ENCODE assay signal across 8 mouse cellular contexts in the genomic region with DNA sequence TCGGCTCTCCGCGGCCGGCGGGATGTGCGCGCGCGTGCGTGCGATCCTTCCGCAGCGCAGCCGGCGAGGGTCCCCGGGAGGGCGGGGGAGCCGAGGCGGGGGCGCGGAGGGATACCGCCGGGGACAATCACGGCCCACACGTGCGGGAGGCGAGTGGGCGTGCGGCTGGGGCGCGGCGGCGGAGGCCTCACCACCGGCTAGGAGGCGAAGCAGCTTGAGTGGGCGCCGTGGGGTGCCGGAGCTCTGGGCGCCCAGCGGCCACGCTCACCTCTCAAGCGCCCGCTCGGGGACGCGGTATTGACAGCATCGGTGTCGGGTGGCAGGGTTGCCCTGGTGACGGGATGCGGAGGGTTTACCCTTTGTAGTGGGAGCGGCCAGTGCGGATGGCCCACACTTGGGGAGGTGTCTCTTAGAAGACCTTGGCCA. TPM values are rescaled to one million over a fixed set of nuclear protein-coding genes. Genes with fewer than 3 reads are reported as not detected.
DNase-seq lines count a peak whose midpoint lies in the region; ATAC-seq and TF ChIP-seq lines count a peak whose summit lies in the region.

A gene (minus strand): TSS at position 320 of the 426 bp plus-strand sequence.

- peaks cover 15% of the 10 kb centered on the region for H3K4me1 ChIP-seq in embryonic facial prominence, embryonic 13.5 days
- 0 out of 2 replicates have a peak, but pooled peaks cover 4% of the 10 kb centered on the region for H3K4me1 ChIP-seq in stomach, embryonic 15.5 days

- H3K4me3 ChIP-seq in embryonic facial prominence, embryonic 13.5 days, result peak within 1 kb of the TSS; percentile 94
- H3K4me3 ChIP-seq in myocyte, result peak within 1 kb of the TSS; percentile 24
- H3K4me3 ChIP-seq in stomach, embryonic 15.5 days (replicated peaks), result peak within 1 kb of the TSS; percentile 81

- H3K27ac ChIP-seq in embryonic facial prominence, embryonic 13.5 days, result peak within 1 kb of the TSS; percentile 96
- peak within 1 kb of the TSS; percentile 87 for H3K27ac ChIP-seq in stomach, embryonic 15.5 days

- H3K27me3 ChIP-seq in embryonic facial prominence, embryonic 13.5 days, result no peaks in the 10 kb centered on the region
- no peaks in the 10 kb centered on the region for H3K27me3 ChIP-seq in myocyte (ENCODE audit: control insufficient read depth, insufficient read depth, insufficient read length)
- no peaks in the 10 kb centered on the region for H3K27me3 ChIP-seq in stomach, embryonic 15.5 days (replicated peaks)

- peak within 1 kb of the TSS; percentile 61 for H3ac ChIP-seq in myocyte (ENCODE audit: control insufficient read depth, insufficient read length)

- peak within 1 kb of the TSS; percentile 89 for H3K9ac ChIP-seq in embryonic facial prominence, embryonic 13.5 days
- H3K9ac ChIP-seq in stomach, embryonic 15.5 days, result peak within 1 kb of the TSS; percentile 69

- peaks cover 14% of the 10 kb centered on the region for H3K36me3 ChIP-seq in embryonic facial prominence, embryonic 13.5 days
- no peaks in the 10 kb centered on the region for H3K36me3 ChIP-seq in myocyte (ENCODE audit: control insufficient read depth, insufficient read depth)
- no peaks in the 10 kb centered on the region for H3K36me3 ChIP-seq in stomach, embryonic 15.5 days

- peak within 1 kb of the TSS; percentile 67 for H3K4me2 ChIP-seq in embryonic facial prominence, embryonic 13.5 days
- peak within 1 kb of the TSS; percentile 59 for H3K4me2 ChIP-seq in myocyte (ENCODE audit: low read depth)
- peak within 1 kb of the TSS; percentile 85 for H3K4me2 ChIP-seq in stomach, embryonic 15.5 days

- H3K9me3 ChIP-seq in embryonic facial prominence, embryonic 13.5 days, result 0 out of 2 replicates have a peak, but pooled peaks cover 2% of the 10 kb centered on the region
- no peaks in the 10 kb centered on the region for H3K9me3 ChIP-seq in stomach, embryonic 15.5 days

- ATAC-seq in embryonic facial prominence, embryonic 13.5 days (ENCODE audit: insufficient number of reproducible peaks, insufficient read depth, low FRiP score, low TSS enrichment, low read depth), result peak; percentile 77
- ATAC-seq in stomach, embryonic 15.5 days (ENCODE audit: insufficient read depth, low FRiP score, low read depth), result peak; percentile 73

- DNase-seq in spleen, adult 12 weeks (ENCODE audit: low spot score), result peak; percentile 4
- no peak for DNase-seq in spleen, adult 18-20 months
- DNase-seq in heart, adult 9 months (ENCODE audit: low spot score in 2 of 2), result peak; percentile 55 to 63
- DNase-seq in kidney, adult 9 months, result peak; percentile 42
- DNase-seq in liver, result peak; percentile 49

- no peak for TF ChIP-seq POLR2A in myocyte (IDR thresholded peaks at IDR 0.05; ENCODE audit: insufficient read length, low read depth)

- WGBS in embryonic facial prominence, embryonic 13.5 days, result under 1% methylated on average over 50 of the region's 52 CpGs
- 1% methylated on average over 49 of the region's 52 CpGs for WGBS in stomach, embryonic 15.5 days

- H3K79me2 ChIP-seq in myocyte (ENCODE audit: control insufficient read depth, insufficient read depth), result no peaks in the 10 kb centered on the region

TF ChIP-seq in myocyte, 11 proteins besides CTCF, POLR2A, EP300 and RAD21:
- no peak for TF ChIP-seq SRF (IDR thresholded peaks at IDR 0.05; ENCODE audit: control insufficient read depth, insufficient read length, low read depth)
- TF ChIP-seq MYOG (IDR thresholded peaks at IDR 0.05; ENCODE audit: control insufficient read depth in 1 of 3, insufficient read depth in 1 of 3, insufficient read length in 2 of 3, low read depth in 2 of 3), result peak in 1 of 3 experiments; percentile 12
- TF ChIP-seq MYOD1 (IDR thresholded peaks at IDR 0.05; ENCODE audit: control insufficient read depth in 1 of 3, insufficient read length in 2 of 3, low read depth in 2 of 3), result peak in 1 of 3 experiments; percentile 16

RNA-seq across cellular contexts. Expression of the gene that starts here (rescaled TPM):
- polyA plus RNA-seq in embryonic facial prominence, embryonic 13.5 days (2015; fragmentation: Nextera tagmentation; extraction: Ambion mirVana), result 180 and 184 TPM in 2 replicates
- 13.0 TPM for polyA plus RNA-seq in myocyte (2012; fragmentation: generic; extraction: Trizol)
- 77.5 and 82.7 TPM in 2 replicates for polyA plus RNA-seq in stomach, embryonic 15.5 days (2015; fragmentation: Nextera tagmentation; extraction: Ambion mirVana)

Comparison
In these comparisons a context has a peak if more than half of its experiments do, and no peak if none do; other contexts are left out.
1. DNase-seq: peak in spleen, adult 12 weeks (single experiment), heart, adult 9 months (2 of 2), kidney, adult 9 months (single experiment) and liver (single experiment); none in spleen, adult 18-20 months (0 of 2).
2. H3K4me3 ChIP-seq: peak in every context shown above with its lines; median percentile 94 in embryonic facial prominence, embryonic 13.5 days; 81 in stomach, embryonic 15.5 days; 24 in myocyte.
3. Peak in every context shown above with its lines, with median percentiles within 50 percentile points of each other: H3K4me2 ChIP-seq.